Mouse (Mus musculus): ENCODE measurements around the gene Phkg1.
"Not testable (repeated sequence)": the region's sequence is repeated elsewhere in the genome, so short reads cannot be mapped to it uniquely, and the experiment has no call there.

Gene Phkg1

DNA sequence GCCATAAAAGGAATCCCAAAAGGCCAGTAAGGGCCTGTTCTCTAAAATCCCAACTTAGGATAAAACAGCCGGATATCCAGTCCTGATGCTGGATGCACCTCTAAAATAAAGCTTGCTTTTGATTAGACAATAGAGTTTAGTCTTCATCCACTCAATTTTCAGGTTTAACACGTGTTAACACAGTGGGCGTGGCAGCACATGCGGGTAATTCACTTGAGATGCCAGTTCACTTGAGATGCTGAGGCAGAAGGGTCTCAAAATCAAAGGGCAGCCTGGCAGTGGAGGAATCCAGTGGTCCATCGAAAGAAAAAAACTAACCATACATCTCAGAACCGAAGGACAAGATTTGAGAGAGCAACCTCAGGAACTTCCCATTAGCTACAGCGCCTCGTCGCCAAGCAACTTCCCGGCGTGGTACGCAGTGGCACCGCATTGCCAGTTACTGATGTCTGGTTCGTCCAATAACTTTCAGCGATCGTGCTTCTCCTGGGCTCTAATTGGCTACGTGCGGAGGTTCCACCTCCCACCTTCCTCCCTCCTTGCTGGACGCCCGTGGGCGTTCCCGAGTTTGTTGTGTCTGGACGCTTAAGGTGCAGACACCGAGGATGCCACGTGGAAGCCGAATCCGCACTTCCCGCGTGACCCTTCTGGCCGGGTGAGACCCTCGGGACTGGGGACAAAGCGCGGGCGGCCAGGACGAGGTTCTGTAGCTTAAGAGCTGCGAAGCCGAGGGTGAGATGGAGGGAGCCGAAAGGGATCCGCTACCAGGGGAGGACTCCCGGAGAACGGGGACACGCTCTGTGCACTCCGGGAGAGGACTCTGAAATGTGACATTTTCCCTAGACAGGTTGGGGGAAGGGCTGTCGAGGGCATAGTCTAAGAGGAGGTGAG, 2.9 kb downstream of the Phkg1 start, which contains the start of gene Zbed5:
TSS of gene Zbed5 (plus strand) at position 526 of the 891 bp plus-strand sequence.
- peak; percentile 91 for DNase-seq

DNA sequence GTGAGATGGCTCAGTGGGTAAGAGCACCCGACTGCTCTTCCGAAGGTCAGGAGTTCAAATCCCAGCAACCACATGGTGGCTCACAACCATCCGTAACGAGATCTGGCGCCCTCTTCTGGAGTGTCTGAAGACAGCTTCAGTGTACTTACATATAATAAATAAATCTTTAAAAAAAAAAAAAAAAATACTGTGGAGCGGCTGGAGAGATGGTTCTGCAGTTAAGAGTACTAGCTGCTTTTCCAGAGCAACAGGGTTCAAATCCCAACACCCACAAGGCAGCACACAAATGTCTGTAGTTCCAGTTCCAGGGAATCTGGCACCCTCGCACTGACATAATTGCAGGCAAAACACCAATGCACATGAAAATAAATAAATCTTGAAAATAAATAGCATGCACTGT, 8.0 kb downstream of the Phkg1 start:
- not testable (repeated sequence) for DNase-seq

DNA sequence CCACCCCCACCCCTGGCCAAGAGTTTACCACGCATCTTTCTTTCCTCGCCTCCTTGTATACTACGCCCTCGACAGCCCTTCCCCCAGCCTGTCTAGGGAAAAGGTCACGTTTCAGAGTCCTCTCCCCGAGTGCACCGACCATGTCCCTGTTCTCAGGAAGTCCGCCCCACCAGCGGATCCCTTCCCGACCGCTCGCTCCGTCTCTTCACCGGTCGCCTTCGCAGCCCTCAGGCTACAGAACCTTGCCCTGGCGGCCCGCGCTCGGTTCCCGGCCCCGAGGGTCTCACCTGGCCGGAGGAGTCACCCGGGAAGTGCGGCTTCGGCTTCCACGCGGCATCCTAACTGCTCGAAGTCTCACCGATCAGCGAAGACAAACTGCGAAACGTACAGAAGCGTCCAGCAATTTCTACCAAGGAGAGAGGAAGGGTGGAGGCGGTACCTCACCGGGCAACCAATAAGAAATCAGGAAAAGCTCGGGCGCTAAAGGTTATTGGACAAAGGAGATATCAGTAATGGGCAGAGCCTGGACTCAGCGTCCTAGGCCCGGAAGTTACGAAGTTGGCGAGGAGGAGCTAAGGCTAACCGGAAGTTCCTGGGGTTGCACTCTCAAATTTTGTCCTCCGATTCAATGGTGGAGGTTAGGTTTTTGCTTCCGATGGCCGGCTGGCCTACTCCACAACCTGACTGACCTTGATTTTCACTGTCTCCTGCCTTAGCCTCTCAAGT, 11.3 kb downstream of the Phkg1 start, which contains the start of gene Chchd2:
TSS of gene Chchd2 (minus strand) at position 560 of the 726 bp plus-strand sequence.
- peak; percentile 97 for DNase-seq

DNA sequence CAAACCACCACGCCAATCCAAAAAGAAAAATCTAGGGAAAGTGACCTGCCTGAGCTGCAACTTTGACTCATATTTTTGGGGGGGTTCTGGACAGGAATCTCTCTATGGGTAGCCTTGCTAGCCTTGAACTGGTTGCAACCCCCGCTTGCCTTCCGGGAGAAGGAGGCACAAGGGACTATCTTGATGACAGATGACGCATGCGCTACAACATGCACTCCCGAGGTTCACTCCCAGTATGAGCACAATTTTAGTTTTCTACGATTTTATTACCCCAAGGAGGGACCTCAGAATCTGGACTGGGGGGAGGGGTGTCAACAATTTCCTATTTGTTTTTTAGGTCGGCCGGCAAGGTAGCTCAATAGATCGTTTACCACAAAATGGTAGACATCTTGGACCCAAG, 12.1 kb downstream of the Phkg1 start:
- peak; percentile 16 for DNase-seq

DNA sequence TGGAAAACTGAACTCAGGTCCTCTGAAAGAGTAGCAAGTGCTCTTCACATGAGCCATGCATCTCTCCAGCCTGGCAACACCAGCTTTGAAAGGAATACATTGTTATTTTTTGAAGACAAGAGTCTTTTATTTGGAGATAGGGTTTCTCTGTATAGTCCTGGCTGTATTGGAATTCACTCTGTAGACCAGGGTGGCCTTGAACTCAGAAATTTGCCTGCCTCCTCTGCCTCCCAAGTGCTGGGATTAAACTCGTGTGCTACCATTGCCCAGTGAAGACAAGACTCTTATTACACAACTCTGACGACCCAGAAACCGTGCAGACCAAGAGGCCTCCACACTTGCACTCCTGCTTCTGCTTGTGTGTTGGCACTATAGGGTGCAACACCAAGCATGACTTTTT, 18.5 kb downstream of the Phkg1 start:
- DNase-seq: no peak

DNA sequence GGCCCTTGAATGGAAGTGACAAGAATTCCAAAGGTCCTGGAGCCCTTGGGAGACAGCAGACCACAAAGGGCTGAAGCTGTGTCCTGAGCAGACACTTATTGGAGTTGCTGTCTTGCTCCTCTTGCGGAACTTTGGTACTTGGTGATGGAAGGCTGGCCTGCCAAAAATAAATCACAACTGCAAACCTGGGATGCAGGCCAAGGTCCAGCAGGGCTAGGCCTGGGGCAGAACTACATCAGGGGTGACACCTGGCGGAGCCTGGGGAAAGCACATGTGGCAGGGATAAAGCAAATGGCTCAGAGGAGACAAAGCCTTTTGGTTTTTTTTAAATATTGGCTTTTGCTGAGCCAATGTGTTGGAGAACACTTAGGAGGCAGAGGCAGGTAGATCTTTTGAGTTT, 19.4 kb downstream of the Phkg1 start:
- DNase-seq: peak; percentile 82

DNA sequence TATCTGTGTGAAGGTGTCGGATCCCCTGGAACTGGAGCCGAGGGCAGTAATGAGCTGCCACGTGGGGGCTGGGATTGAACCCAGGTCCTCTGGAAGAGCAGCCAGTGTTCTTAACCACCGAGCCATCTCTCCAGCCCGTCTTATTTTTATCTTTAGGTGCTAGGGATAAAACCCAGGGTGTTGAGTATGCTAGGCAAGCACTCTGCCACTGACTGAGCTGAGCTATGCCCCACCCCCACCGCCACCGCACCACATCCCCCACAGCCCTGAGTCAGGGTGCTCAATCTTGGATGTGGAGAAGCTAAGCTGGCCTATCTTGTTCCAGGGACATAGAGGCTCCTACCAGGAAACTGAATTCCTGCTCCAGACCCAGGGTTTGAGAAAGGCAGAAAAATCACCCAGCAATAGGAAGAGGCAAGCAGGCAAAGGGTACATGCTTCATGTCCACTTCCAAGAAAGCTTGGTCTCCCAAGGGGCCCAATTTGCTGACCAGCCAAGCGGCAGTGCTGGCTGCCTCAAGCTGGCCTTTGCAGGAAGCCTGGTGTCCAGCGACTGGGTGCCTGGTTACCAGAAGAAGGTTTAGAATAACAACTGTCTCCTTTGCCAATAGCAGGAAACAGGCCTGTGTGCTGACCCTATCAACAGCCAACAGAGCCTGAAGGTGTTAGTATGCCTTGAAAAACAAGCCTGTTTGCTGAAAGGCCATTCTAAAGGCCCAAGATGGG, 20.5 kb downstream of the Phkg1 start:
- peak; percentile 37 for DNase-seq

DNA sequence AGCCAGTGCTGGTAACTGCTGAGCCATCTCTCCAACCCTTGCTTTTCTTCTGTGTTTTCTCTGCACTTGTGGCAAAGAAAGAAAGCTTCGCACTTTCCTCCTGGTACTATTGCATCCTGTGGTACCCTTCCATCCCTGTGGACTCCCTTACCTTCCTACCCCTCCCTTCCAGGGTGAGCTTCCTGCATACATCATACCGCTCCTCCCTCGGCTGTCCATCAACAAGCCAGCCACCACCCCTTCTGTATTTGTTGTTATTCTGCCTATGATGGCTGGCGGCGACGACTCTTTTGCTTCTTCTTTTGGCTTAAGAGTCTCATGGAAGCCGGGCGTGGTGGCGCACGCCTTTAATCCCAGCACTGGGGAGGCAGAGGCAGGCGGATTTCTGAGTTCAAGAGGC, 23.3 kb downstream of the Phkg1 start:
- DNase-seq: no peak

DNA sequence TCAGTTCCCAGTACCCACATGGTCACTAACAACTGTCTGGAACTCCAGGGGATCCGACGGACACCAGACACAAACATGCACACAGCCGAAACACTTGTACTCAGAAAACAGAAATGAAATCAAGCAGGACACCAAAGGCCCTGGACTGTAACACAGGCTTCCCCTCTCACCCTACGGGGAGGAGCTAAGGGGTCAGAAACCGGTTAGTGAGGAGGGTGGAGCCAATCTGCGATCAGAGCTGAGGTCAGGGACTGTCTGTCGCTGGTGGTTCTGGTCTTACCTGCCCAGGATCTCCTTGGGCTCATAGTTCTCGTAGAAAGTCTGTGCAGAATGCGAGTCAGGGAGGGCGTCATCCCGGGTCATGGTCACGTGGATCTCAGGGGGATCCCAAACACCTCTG, 24.4 kb downstream of the Phkg1 start:
- no peak for DNase-seq

DNA sequence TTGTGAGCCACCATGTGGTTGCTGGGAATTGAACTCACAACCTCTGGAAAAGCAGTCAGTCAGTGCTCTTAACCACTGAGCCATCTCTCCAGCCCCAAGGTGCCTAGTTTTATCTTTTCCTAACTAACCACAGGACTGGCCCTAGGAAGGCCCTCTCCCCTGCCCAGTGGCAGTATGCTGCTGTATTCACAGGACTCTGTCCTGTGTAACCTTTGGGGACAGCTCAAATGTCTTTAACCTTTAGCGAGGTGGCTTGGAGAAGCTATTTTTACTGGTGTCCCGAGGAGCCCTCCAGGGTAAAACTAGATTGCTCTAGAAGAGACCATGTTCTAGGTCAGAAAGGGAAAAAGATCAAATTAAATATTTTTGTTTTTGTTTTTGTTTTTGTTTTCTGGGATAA, 27.1 kb downstream of the Phkg1 start:
- DNase-seq: no peak

DNA sequence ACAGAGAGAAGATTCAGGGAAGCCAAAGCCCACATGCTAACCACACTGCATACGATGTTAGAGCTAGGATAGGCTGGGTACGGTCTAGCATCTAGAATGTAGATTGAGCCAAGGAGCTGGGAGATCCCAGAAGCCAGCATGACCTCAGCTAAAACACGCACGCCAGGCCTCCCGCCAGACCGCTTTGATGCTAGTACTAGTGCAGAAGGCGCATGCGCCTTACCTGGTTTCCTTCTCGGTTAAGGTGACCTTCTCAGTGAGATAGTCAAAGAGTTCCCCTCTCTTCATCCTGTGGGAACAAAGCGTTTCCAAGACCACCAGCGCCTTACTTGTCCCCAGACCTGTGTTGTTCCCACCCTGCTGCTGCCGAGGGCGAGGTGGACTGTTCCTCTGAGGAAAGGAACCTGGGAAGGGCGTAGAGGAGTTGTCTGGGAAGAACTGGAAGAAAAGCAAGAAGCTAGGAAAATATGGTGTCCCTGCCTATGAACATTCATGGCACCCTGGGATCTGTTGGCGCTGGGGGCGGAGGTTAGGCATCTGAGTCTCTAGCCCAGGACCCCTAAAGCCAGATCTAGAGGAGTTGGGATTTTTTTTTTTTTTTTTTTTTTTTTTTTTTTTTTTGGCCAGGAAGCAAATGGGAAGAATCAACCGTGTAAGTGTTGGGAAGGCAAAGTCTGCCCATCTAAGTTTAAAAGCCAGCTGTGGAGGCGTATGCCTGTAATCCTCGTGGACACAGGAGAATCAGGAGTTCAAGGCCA, 28.9 kb downstream of the Phkg1 start:
- no peak for DNase-seq

DNA sequence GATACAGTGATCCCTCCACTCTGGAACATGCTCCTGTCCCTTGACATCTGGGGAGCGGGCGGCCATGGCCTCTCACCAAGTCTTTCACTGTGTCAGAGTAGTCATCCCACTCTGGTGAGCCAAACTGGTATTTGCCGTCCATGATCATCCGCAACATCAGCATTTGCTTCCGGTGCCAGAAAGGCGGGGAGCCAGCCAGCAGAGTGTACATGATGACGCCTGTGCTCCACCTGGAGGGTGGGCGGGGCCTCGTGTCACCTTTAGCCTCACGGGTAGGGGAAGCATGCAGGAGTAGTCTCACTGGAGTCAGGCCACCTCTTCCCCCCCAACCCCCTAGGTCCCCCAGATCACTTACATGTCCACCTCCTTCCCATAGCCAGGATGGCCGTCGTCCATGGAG, 32.5 kb downstream of the Phkg1 start:
- DNase-seq: no peak

DNA sequence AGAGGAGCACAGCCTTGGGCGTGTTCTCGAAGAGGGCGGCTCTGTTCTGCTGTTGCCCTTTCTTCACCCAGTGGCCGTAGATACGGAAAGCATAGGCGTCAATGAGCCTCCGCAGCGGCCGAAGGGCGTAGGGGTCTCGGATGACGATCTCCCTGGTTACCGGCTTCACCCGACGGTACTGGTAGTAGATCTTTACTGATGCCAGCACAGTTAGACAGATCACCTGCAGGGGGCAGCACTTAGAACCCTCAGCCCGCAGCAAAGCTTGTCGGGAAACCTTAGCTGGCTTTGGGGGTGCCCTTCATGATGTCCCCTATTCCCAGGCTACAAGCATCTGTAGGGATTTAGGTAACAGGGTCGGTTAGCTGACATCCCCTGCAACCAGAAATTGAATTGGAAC, 33.9 kb downstream of the Phkg1 start:
- DNase-seq: peak; percentile 26

DNA sequence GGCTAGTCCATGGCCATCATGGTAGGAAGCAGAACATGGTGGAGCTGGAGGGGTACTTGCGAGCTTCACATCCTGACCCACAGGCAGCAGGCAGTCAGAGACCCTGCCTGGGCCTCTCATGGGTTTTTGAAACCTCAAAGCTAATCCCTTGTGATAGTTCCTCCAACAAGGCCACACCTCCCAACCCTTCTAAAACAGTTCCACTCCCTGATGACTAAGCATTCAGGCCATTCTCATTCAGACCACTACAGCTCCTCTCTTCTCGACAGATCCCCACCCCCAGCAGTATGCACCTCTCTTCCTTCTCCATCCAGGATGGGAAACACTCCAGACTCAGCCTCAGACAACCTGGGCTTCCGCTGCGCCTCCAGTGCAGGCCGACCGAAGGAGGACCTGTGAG, 36.0 kb downstream of the Phkg1 start:
- DNase-seq: no peak

DNA sequence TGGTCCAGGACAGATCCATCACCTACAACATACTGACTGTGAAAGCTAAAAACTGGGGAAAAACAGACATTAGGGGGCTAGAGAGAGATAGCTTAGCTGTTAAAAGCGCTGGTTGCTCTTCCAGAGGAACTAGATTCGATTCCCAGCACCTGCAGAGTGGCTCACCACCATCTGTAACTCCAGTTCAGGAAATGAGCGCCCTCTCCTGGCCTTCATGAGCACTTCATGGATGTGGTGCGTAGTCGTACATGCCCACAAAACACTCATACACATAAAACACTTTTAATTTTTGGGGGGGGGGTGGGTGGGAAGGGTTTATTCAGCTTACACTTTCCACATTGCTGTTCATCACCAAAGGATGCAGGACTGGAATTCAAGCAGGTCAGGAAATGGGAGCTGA, 41.9 kb downstream of the Phkg1 start:
- DNase-seq: no peak

DNA sequence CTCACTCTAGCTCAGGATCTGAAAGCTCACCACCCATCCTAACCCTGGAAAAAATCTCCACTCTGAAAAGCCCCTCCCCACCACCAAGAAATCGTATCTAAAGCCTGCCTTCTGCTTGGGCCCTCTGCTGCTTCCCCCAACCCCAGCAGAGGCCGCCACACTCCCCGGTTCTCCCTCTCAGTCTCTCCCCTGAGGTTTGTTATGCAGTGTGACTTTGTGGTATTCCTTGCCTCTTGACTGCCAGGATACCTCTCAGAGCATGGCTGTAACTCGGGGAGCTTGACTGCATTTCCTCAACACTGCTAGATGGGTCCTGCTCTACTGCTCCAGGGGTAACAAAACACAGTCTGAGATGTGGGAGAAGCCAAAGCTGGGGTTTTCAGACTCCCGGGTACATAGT, 43.2 kb downstream of the Phkg1 start:
- no peak for DNase-seq

DNA sequence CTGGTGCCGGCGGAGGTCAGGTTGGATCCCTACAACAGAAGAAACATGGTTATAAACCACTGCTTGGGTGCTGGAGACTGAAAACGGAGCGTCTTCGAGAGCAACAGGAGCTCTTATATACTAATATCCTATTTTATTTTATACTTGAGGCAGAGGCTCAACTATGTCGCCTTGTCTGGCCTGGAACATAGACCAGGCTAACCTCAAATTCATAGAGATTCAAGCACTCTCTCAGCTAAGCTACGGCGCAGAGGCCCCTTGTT, 50.9 kb downstream of the Phkg1 start:
- DNase-seq: no peak

DNA sequence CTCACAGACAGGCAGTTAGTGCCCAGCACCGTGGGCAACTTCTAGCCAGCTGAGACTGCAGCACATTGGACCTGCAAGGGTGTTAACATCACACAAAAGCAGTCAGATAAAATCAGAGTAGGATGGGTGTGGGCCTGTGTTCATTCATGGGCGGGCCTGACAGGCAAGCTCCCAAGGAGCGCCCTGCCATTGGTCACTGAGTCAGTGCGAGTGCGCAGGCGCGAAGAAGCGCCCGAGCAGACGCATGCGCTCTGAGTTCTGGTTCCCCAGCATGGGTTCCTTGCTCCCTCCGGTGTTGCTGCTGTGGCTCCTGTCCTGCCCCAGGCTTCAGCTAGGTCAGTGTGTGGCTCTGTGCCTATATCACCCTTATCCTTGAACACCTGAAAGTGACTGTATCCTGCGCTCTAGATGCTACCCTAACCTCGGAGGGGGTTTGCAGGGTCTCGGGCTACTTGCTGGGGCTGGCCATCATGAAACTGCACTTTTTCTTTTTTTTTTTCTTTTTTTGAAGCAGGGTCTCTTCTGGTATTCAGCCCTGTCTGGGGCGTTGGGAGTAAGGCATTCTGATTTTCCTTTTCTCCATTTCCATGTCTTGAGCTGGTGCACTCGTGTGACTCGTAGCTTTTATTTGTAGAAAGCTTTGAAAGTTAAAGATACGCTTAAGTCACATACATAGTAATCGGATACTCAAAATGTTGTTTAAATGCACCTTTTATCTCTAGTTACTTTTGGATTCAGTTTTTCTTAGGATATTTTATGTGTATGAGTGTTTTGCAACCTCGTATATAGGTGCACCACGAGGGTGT, 51.4 kb downstream of the Phkg1 start, which contains the start of gene Sumf2:
TSS of gene Sumf2 (plus strand) at position 235 of the 806 bp plus-strand sequence.
- DNase-seq: peak; percentile 96

DNA sequence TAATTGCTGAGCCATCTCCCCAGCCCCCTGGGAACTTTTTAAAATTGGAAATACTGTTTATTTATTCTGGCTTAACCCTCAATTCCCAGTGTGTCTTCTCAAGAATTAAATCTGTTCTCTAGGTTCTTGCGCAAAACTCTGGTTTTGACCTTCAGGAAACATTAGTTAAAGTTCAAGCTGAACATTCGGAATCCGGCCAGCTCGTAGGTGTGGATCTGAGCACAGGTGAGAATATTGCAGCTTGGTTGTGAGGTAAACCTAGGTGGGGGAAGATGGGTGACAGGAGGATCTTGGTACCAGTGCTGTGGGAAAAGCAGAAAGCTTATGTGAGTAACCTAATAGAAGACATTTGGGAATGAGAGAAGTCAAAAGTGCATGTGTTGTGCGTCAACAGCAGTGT, 53.5 kb downstream of the Phkg1 start:
- DNase-seq: no peak
